Mouse (Mus musculus): ENCODE measurements around the gene Map4k1.

DNA sequence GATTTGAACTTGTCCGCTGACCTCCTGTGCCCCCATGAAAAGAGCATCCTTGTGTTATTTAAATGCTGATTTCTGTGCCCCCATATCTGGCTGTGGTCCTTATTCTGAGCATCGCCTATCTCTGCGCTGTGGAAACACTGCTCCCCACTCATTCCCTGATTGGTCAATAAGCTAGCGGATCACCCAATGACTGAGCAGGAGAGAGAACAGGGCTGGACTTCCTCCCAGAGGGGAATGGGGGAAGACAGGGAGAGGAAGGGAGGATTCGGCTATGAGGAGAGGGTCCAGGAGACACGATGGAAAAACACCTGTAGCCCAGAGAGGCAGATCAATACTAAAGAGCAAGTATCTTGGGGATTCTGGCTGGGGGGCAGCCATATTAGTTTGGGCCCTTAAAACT, 46.9 kb downstream of the Map4k1 start:
- TF ChIP-seq GATA1 (IDR thresholded peaks at IDR 0.05; ENCODE audit: borderline replicate concordance, low read length) (no peak), FLI1 (IDR thresholded peaks at IDR 0.05; ENCODE audit: low read length) (no peak)

All from megakaryocyte, embryonic 14.5 days (primary cell).